ENCODE assay signal across 15 mouse cellular contexts in genomic region chr6:55090639-55091038, GRCm38 (mm10). TPM values are rescaled to one million over a fixed set of nuclear protein-coding genes. Genes with fewer than 3 reads are reported as not detected.
DNase-seq lines count a peak whose midpoint lies in the region; ATAC-seq and TF ChIP-seq lines count a peak whose summit lies in the region.
"Had no signal": no experiment of that assay in that cellular context is flagged by ENCODE, and none has a peak within 500 bp of the region (broad histone marks: within the 10 kb centered on the region; RNA-seq: fewer than 3 reads in every experiment).

No protein-coding gene starts in this region.

- 33% methylated on average over 4 of the region's 4 CpGs for WGBS in heart, postnatal 0 days
- 38% methylated on average over 4 of the region's 4 CpGs for WGBS in thymus, adult 2 months
- 17% methylated on average over 4 of the region's 4 CpGs for WGBS in small intestine, adult 2 months
- 45% methylated on average over 4 of the region's 4 CpGs for WGBS in forebrain, embryonic 11.5 days

- H3K4me2 ChIP-seq in heart, postnatal 0 days (ENCODE audit: low read depth, low read length): no peak overlapping the region
- H3K4me2 ChIP-seq in forebrain, embryonic 11.5 days (ENCODE audit: low read depth, low read length, severe bottlenecking): no peak overlapping the region
- H3K4me2 ChIP-seq: forebrain, embryonic 15.5 days; heart, embryonic 12.5 days; neural tube, embryonic 12.5 days had no signal

- H3K4me3 ChIP-seq in heart, postnatal 0 days (ENCODE audit: low read depth, low read length): no peak overlapping the region
- no peak overlapping the region for H3K4me3 ChIP-seq in thymus, adult 2 months (ENCODE audit: control insufficient read depth, insufficient read depth, low read length)
- H3K4me3 ChIP-seq in small intestine, adult 2 months (ENCODE audit: low read depth, low read length): no peak overlapping the region
- H3K4me3 ChIP-seq in forebrain, embryonic 11.5 days (ENCODE audit: low read depth, low read length): no peak overlapping the region
- H3K4me3 ChIP-seq: forebrain, embryonic 15.5 days; heart, embryonic 12.5 days; neural tube, embryonic 12.5 days had no signal

- no peaks in the 10 kb centered on the region for H3K27me3 ChIP-seq in heart, postnatal 0 days (ENCODE audit: control insufficient read depth, insufficient read depth, low read length)
- H3K27me3 ChIP-seq in thymus, adult 2 months (ENCODE audit: control insufficient read depth, insufficient read depth, low read length): no peaks in the 10 kb centered on the region
- no peaks in the 10 kb centered on the region for H3K27me3 ChIP-seq in small intestine, adult 2 months (ENCODE audit: control insufficient read depth, insufficient read depth, low read length)
- no peaks in the 10 kb centered on the region for H3K27me3 ChIP-seq in forebrain, embryonic 11.5 days (ENCODE audit: control insufficient read depth, insufficient read depth, low read length)
- H3K27me3 ChIP-seq: forebrain, embryonic 15.5 days; neural tube, embryonic 12.5 days had no signal

- no peak for ATAC-seq in heart, postnatal 0 days (ENCODE audit: insufficient read depth, low read depth)
- no peak for ATAC-seq in forebrain, embryonic 11.5 days (replicated peaks; ENCODE audit: low FRiP score)
- ATAC-seq: forebrain, embryonic 15.5 days; hindbrain, postnatal 0 days had no signal

- H3K9ac ChIP-seq in heart, postnatal 0 days (replicated peaks; ENCODE audit: low read depth, low read length): no peak overlapping the region
- H3K9ac ChIP-seq in forebrain, embryonic 11.5 days (ENCODE audit: low read length): no peak overlapping the region
- H3K9ac ChIP-seq: forebrain, embryonic 15.5 days; heart, embryonic 12.5 days; neural tube, embryonic 12.5 days had no signal

- H3K36me3 ChIP-seq in heart, postnatal 0 days (replicated peaks; ENCODE audit: control insufficient read depth, insufficient read depth, low read length): no peaks in the 10 kb centered on the region
- no peaks in the 10 kb centered on the region for H3K36me3 ChIP-seq in thymus, adult 2 months (ENCODE audit: control insufficient read depth, insufficient read depth, low read length)
- H3K36me3 ChIP-seq in small intestine, adult 2 months (ENCODE audit: control insufficient read depth, insufficient read depth, low read length): no peaks in the 10 kb centered on the region
- H3K36me3 ChIP-seq in forebrain, embryonic 11.5 days (ENCODE audit: control insufficient read depth, insufficient read depth, low read length): no peaks in the 10 kb centered on the region
- H3K36me3 ChIP-seq: forebrain, embryonic 15.5 days; heart, embryonic 12.5 days; neural tube, embryonic 12.5 days had no signal

- DNase-seq in heart, postnatal 0 days (ENCODE audit: low spot score): no peak
- no peak for DNase-seq in heart, postnatal 4 days
- DNase-seq in thymus, adult 2 months: peak; percentile 9
- no peak for DNase-seq in thymus, adult 18-20 months
- peak; percentile 22 for DNase-seq in WW6 (ENCODE audit: low read depth, low spot score)
- DNase-seq in urinary bladder, adult 18-20 months (ENCODE audit: low spot score in 2 of 2): no peak
- DNase-seq in forebrain, embryonic 11.5 days (ENCODE audit: low spot score): no peak
- DNase-seq: cerebellum, adult 18-20 months had no signal

- TF ChIP-seq EP300 in heart, postnatal 0 days (IDR thresholded peaks at IDR 0.05; ENCODE audit: low read depth): no peak

- no peaks in the 10 kb centered on the region for H3K9me3 ChIP-seq in heart, postnatal 0 days (replicated peaks; ENCODE audit: control insufficient read depth, low read length)
- no peaks in the 10 kb centered on the region for H3K9me3 ChIP-seq in forebrain, embryonic 11.5 days (ENCODE audit: control insufficient read depth, low read length)
- H3K9me3 ChIP-seq: forebrain, embryonic 15.5 days; heart, embryonic 12.5 days; neural tube, embryonic 12.5 days had no signal

- peak; percentile 11 for TF ChIP-seq CTCF in heart, postnatal 0 days (IDR thresholded peaks at IDR 0.05; ENCODE audit: low read depth)
- TF ChIP-seq CTCF in thymus, adult 2 months (IDR thresholded peaks at IDR 0.05; ENCODE audit: borderline replicate concordance, control insufficient read depth, extremely low read depth, insufficient read depth, low read length, poor library complexity): no peak
- TF ChIP-seq CTCF in small intestine, adult 2 months (IDR thresholded peaks at IDR 0.05; ENCODE audit: extremely low read depth, insufficient read length, insufficient replicate concordance, low read depth, low read length): peak; percentile 19; the same call in 1 of the 2 replicates

- TF ChIP-seq POLR2A in thymus, adult 2 months (IDR thresholded peaks at IDR 0.05; ENCODE audit: control insufficient read depth, extremely low read depth, insufficient read depth, low read length, poor library complexity): no peak
- TF ChIP-seq POLR2A in small intestine, adult 2 months (IDR thresholded peaks at IDR 0.05; ENCODE audit: low read depth, low read length): no peak

- no peak overlapping the region for H3K27ac ChIP-seq in heart, postnatal 0 days (ENCODE audit: low read depth)
- H3K27ac ChIP-seq in thymus, adult 2 months (ENCODE audit: control insufficient read depth, insufficient read depth, low read length): no peak overlapping the region
- H3K27ac ChIP-seq in small intestine, adult 2 months (ENCODE audit: insufficient read depth, low read depth, low read length): no peak overlapping the region
- H3K27ac ChIP-seq in forebrain, embryonic 11.5 days (ENCODE audit: low read depth, low read length): no peak overlapping the region
- H3K27ac ChIP-seq: forebrain, embryonic 15.5 days; hindbrain, postnatal 0 days; neural tube, embryonic 12.5 days had no signal

- H3K4me1 ChIP-seq in heart, postnatal 0 days (ENCODE audit: control insufficient read depth, insufficient read depth): no peaks in the 10 kb centered on the region
- H3K4me1 ChIP-seq in thymus, adult 2 months (replicated peaks; ENCODE audit: control insufficient read depth, insufficient read depth, low read length): no peaks in the 10 kb centered on the region
- no peaks in the 10 kb centered on the region for H3K4me1 ChIP-seq in small intestine, adult 2 months (ENCODE audit: control insufficient read depth, insufficient read depth, insufficient read length, low read length)
- H3K4me1 ChIP-seq in forebrain, embryonic 11.5 days (replicated peaks; ENCODE audit: control insufficient read depth, insufficient read depth, low read length): no peaks in the 10 kb centered on the region
- H3K4me1 ChIP-seq: forebrain, embryonic 15.5 days; heart, embryonic 12.5 days had no signal

RNA-seq across cellular contexts. Expression of gene Crhr2, which starts 42.2 kb away (rescaled TPM):
- 21.6 and 24.4 TPM in 2 replicates for total RNA-seq in heart, postnatal 0 days (2014; rRNA removed; ENCODE audit: low replicate concordance)
- polyA plus RNA-seq in heart, postnatal 0 days (2015; fragmentation: Nextera tagmentation; extraction: Ambion mirVana): 10.8 and 11.9 TPM in 2 replicates
- 10 to 100 TPM; 11.4 to 12.0 TPM for total RNA-seq in heart, postnatal 4 days (2021)
- polyA plus RNA-seq in thymus, adult 2 months (2012; rRNA removed): 0.36 and 3.1 TPM in 2 replicates
- 0.37 and 0.51 TPM in 2 replicates for polyA plus RNA-seq in small intestine, adult 2 months (2012; rRNA removed)
- 0.08 and 0.09 TPM in 2 replicates for polyA plus RNA-seq in forebrain, embryonic 11.5 days (2014; fragmentation: Nextera tagmentation; extraction: Ambion mirVana)
- polyA plus RNA-seq: embryonic facial prominence, embryonic 11.5 days; limb, embryonic 11.5 days had no signal

RNA-seq across cellular contexts. Expression of gene Gars, which starts 52.8 kb away (rescaled TPM):
- 81.5 and 103 TPM in 2 replicates for total RNA-seq in heart, postnatal 0 days (2014; rRNA removed; ENCODE audit: low replicate concordance)
- 98.7 and 105 TPM in 2 replicates for polyA plus RNA-seq in heart, postnatal 0 days (2015; fragmentation: Nextera tagmentation; extraction: Ambion mirVana)
- total RNA-seq in heart, postnatal 4 days (2021): 10 to 100 TPM; 93.7 to 98.2 TPM
- 40.1 and 44.9 TPM in 2 replicates for polyA plus RNA-seq in thymus, adult 2 months (2012; rRNA removed)
- polyA plus RNA-seq in small intestine, adult 2 months (2012; rRNA removed): 11.2 and 31.4 TPM in 2 replicates
- polyA plus RNA-seq in forebrain, embryonic 11.5 days (2014; fragmentation: Nextera tagmentation; extraction: Ambion mirVana): 210 and 225 TPM in 2 replicates

Comparison
In these comparisons a context has a peak if more than half of its experiments do, and no peak if none do; other contexts are left out.
1. DNase-seq: peak in thymus, adult 2 months (single experiment) and WW6 (single experiment); none in heart, postnatal 0 days (single experiment), heart, postnatal 4 days (single experiment), thymus, adult 18-20 months (0 of 2), urinary bladder, adult 18-20 months (0 of 2) and forebrain, embryonic 11.5 days (single experiment).